Mouse (Mus musculus) frontal cortex, postnatal 36 days (tissue): ENCODE data around the gene Eif5b.
"Not testable (repeated sequence)": the region's sequence is repeated elsewhere in the genome, so short reads cannot be mapped to it uniquely, and the experiment has no call there.

ENCODE experiments used
- DNase-seq, 2 experiments: peaks; one replicate each; pipeline ENCODE4 v3.0.0; 2022; ENCODE audit warnings: low spot score in 2 of 2

The Eif5b gene

GRCm38 (mm10) chr1:38003046-38003445, 5.2 kb downstream of the Eif5b start:
- no peak for DNase-seq

- no peak for DNase-seq
Measured at GRCm38 (mm10) chr1:38006741-38007140, 8.9 kb downstream of the Eif5b start.

DNA sequence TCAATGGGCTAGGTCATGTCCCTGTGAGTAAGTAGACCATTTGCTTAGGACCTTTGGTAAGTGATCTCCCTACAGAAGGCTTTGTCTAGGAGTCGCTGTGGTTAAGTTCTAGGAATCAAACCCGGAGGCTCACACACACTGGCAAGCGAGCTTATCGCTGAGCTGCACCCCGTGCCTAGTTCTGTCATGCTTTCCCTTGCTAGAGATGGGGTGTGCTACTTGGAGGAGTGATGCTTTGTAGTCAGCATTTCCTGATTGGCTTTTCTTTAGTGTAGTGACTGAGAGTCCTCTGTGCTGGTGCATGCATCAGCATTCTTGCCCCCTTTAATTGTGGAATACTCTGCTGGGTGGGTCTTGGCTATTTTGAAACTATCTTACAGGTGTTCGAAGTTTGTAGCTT, 13.8 kb downstream of the Eif5b start:
- no peak for DNase-seq

DNA sequence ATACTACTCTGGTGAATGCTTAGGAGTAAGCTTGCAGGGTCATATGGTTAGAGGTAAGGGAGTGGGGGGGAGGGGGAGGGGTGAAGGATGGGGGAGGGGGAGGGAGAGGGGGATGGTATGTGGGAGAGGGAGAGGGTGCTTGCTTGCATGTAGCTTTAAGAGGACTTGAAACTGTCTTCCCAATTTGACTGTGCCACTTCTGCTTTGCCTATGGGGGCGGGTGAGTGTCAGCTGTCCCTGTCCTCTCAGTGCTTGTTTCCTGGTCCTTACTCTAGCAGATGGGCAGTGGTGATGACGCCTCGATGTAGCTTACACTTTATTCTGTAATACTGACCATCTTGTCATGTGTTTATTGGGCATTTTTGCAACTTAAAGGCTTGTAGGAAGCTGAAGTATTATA, 14.3 kb downstream of the Eif5b start:
- no peak for DNase-seq

DNA sequence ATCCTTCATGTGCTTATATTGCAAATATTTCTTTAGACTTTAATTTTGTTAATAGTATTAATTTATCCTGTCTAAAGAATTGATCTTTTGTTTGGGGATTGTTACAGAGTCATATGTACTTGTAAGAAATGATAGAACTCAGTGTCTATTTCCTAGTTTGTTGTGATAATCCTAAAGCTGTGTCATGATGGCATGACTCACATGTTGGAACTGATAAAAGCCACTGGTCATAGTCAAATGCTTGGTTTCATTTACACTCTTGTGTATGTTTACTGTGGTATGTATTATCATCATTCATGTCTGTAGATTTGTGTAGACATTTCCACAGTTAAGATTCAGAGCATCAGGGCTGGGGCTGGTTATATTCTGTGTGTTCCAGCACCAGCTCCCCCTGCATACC, 14.7 kb downstream of the Eif5b start:
- DNase-seq: no peak

DNA sequence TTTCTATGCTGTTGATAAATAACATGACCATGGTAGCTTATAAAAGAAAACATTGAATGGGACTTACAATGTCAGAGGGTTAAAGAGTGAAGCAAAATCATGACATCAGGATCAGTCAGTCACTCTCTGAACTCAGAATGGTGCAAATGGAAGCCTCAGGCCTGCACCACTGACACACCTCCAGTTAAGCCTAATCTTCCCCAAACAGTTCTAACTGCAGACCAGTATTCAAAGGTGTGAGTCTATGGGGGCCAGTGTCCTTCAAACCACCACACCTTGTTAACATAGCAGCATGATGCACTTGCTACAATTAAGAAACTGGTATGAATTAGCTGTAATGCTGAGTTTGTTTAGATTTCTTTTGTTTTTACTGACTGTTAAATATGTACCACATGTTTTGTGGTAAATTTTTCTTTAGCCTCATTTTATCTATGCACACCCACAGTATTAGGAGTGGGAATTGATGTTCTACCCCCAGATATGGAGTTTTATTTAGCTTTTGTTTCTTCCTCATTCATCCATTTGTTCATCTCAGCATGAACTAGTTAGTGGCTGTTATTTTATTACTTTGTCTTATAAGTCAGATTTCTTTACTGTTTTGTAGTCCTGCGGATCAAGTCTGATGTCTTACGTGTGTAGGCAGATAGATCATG, 16.9 kb downstream of the Eif5b start:
- no peak for DNase-seq

GRCm38 (mm10) chr1:38027301-38027700, 29.5 kb downstream of the Eif5b start:
- no peak for DNase-seq

GRCm38 (mm10) chr1:38031391-38031790, 33.6 kb downstream of the Eif5b start:
- no peak for DNase-seq

- DNase-seq: no peak
Measured at GRCm38 (mm10) chr1:38035521-38035920, 37.7 kb downstream of the Eif5b start.

GRCm38 (mm10) chr1:38037375-38037774, 39.6 kb downstream of the Eif5b start:
- DNase-seq: no peak

GRCm38 (mm10) chr1:38038898-38039297, 41.1 kb downstream of the Eif5b start:
- no peak for DNase-seq

DNA sequence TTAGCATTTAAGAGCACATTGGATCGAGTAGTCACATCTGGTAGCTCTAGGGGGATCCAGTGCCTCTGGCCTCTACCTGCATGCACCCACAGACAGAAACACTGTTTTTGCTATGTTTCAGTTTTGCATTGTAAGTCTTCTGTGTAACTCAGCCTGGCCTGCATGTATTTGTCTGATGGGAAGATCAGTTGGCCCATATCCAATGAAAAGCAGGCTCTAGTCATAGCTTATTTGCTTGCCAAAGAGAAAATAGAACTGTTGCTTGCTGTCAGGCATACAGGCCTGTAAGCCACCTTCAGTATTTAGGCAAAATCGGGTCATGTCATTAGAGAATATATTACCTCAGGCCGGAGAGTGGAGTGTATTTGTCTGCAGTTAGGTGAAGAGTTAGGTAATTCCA, 50.3 kb downstream of the Eif5b start:
- no peak for DNase-seq

GRCm38 (mm10) chr1:38049562-38049961, 51.8 kb downstream of the Eif5b start:
- no peak for DNase-seq

DNA sequence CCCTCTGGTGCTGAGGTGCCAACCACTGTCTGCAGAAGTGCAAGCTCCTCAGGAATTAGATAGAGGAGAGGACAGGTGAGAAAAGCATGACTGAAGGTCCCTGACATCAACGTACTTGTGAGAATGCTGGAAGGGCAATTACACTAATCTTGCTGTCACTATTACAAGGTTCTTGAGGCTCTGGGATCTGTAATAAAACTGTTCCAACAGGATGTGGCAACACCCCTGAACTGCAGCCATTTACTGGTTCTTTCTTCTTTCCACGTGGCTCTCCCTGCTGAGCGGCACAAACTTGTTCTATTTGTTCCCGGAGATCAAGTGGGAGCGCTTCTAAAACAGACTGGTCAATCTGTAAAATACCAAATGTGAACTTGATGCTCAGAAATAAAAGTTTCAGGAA, 57.4 kb downstream of the Eif5b start:
- no peak for DNase-seq

DNA sequence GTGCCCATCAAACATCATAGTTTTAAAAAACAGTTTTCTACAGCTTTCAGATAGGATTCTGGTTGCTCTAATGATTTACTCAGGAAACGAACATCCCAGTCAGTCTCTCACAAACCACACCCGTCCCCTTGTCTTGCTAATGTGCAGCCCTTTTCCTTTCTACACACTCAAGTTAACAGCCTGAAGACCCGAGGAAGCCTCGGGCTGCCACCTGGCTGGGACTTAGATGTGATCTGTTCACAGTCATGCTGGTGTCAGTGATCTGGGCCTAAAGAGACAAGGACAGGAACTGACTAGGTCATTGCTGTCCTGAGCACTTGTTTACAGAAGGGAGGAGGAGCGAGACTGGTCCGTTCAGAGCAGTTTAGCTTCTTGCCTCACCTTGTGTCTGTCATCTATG, 60.6 kb downstream of the Eif5b start:
- no peak for DNase-seq

GRCm38 (mm10) chr1:38062156-38062555, 64.3 kb downstream of the Eif5b start:
- DNase-seq: not testable (repeated sequence)

GRCm38 (mm10) chr1:38067276-38067675, 69.5 kb downstream of the Eif5b start:
- DNase-seq: no peak

GRCm38 (mm10) chr1:38071326-38071725, 73.5 kb downstream of the Eif5b start:
- DNase-seq: no peak

DNA sequence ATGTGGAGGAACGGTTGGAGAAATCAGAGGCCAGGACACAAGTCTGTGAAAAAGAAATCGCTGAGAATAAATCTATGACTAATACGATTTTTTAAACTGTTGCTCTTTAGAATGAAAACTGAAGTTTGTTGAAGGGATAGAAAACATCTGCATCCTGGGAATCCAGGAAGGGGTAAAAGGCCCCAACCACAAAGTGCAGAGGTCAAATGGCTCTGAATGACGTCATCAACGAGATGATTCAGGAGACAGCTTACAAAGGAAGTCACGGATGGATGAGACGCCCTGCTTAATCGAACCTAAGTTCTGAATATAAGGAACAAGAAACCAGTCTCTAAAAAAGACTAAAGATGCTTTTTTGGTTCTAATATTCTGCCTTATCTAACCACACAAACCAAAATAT, 83.5 kb downstream of the Eif5b start:
- no peak for DNase-seq

DNA sequence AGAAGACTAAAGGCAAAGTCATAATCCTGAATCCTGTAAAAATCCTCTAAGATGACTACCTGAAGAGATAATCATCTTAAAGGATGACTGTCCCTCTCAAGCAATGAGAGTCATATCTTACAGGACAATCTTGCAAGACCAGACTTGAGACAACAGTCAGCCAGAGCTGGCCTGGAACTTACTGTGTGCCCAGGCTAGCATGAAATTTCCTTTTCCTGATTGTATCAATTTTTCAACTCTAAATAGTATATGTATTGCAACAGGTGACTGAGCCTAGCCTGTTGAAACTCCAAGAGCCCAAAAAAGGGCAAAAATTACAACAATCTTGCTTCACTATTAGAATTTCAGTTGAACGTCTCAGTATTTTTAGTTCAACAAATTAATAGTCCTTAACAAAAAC, 105.4 kb downstream of the Eif5b start:
- no peak for DNase-seq

DNA sequence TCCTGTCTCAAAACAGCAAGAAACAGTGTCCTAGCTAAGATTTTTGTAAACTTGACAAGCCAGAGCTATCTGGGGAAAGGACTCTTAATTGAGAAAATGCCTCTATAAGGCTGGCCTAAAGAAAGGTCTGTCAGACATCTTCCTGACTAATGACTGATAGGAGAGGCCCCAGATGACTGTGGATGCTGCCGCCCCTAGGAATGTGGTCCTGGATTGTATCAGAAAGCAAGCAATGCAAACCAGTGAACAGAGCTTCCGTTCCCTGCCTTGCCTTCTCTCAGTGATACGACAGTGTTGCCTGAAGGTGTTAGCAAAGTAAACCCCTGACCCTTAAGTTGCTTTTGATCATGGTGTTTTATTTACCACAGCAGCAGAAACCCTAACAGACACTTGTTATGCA, 106.0 kb downstream of the Eif5b start:
- no peak for DNase-seq
